Mouse (Mus musculus): Measurements from ENCODE around the gene Zc3hav1.

Gene Zc3hav1

GRCm38 (mm10) chr6:38352451-38352850 is 2.0 kb downstream of the Zc3hav1 start:
- DNase-seq (ENCODE audit: low read depth), result peak; percentile 73

- DNase-seq (ENCODE audit: low read depth), result peak; percentile 82
These were observed 2.5 kb downstream of the Zc3hav1 start for GRCm38 (mm10) chr6:38351930-38352329.

GRCm38 (mm10) chr6:38349806-38350205 is 4.6 kb downstream of the Zc3hav1 start:
- no peak for DNase-seq (ENCODE audit: low read depth)

GRCm38 (mm10) chr6:38348811-38349453 is 5.5 kb downstream of the Zc3hav1 start:
- no peak for DNase-seq (ENCODE audit: low read depth)

GRCm38 (mm10) chr6:38347875-38348274 is 6.5 kb downstream of the Zc3hav1 start:
- no peak for DNase-seq (ENCODE audit: low read depth)

GRCm38 (mm10) chr6:38345796-38346195 is 8.6 kb downstream of the Zc3hav1 start:
- peak; percentile 91 for DNase-seq (ENCODE audit: low read depth)

- no peak for DNase-seq (ENCODE audit: low read depth)
These were observed 10.3 kb downstream of the Zc3hav1 start for GRCm38 (mm10) chr6:38344006-38344670.

GRCm38 (mm10) chr6:38343581-38343980 is 10.8 kb downstream of the Zc3hav1 start:
- DNase-seq (ENCODE audit: low read depth), result no peak

GRCm38 (mm10) chr6:38342666-38342992 is 11.8 kb downstream of the Zc3hav1 start:
- no peak for DNase-seq (ENCODE audit: low read depth)

- peak; percentile 83 for DNase-seq (ENCODE audit: low read depth)
These were observed 12.4 kb downstream of the Zc3hav1 start for GRCm38 (mm10) chr6:38341751-38342665.

- DNase-seq (ENCODE audit: low read depth), result no peak
These were observed 15.3 kb downstream of the Zc3hav1 start for GRCm38 (mm10) chr6:38339078-38339477.

- no peak for DNase-seq (ENCODE audit: low read depth)
These were observed 16.5 kb downstream of the Zc3hav1 start for GRCm38 (mm10) chr6:38337951-38338350.

GRCm38 (mm10) chr6:38337166-38337705 is 17.2 kb downstream of the Zc3hav1 start:
- DNase-seq (ENCODE audit: low read depth), result peak; percentile 50

- no peak for DNase-seq (ENCODE audit: low read depth)
These were observed 19.1 kb downstream of the Zc3hav1 start for GRCm38 (mm10) chr6:38335264-38335663.

GRCm38 (mm10) chr6:38326596-38326995 is 27.8 kb downstream of the Zc3hav1 start:
- peak; percentile 55 for DNase-seq (ENCODE audit: low read depth)

GRCm38 (mm10) chr6:38320621-38321020 is 33.8 kb downstream of the Zc3hav1 start:
- peak; percentile 84 for DNase-seq (ENCODE audit: low read depth)

GRCm38 (mm10) chr6:38316050-38316449 is 38.4 kb downstream of the Zc3hav1 start:
- DNase-seq (ENCODE audit: low read depth), result peak; percentile 70

GRCm38 (mm10) chr6:38309741-38310140 is 44.7 kb downstream of the Zc3hav1 start:
- no peak for DNase-seq (ENCODE audit: low read depth)

GRCm38 (mm10) chr6:38304981-38305380 is 49.4 kb downstream of the Zc3hav1 start:
- DNase-seq (ENCODE audit: low read depth), result no peak

- peak; percentile 68 for DNase-seq (ENCODE audit: low read depth)
These were observed 55.5 kb downstream of the Zc3hav1 start, which contains the start of gene Zc3hav1l for GRCm38 (mm10) chr6:38298761-38299401. Zc3hav1l (minus strand) TSS chr6:38299259.

- DNase-seq (ENCODE audit: low read depth), result peak; percentile 78
These were observed 56.2 kb downstream of the Zc3hav1 start for GRCm38 (mm10) chr6:38298246-38298635.
